Mouse (Mus musculus) kidney, embryonic 14.5 days (tissue): ENCODE results near the gene Ksr1. TPM values are rescaled to one million over a fixed set of nuclear protein-coding genes. Genes with fewer than 3 reads are reported as not detected.

ENCODE experiments used
- ATAC-seq: fragments of 200-750 bp; cut with Nextera tagmentation; 2 replicates; pipeline ENCODE4 v1.8.0; 2017; ENCODE audit warnings: moderate number of reproducible peaks, mild to moderate bottlenecking, moderate TSS enrichment, moderate library complexity; ENCODE audit not compliant: low FRiP score, low TSS enrichment
- H3K27ac ChIP-seq: fragments of 300-500 bp; sonication (generic); 2 replicates; pipeline ENCODE4 v1.5.1; 2014; ENCODE audit warnings: low read depth, mild to moderate bottlenecking, low read length, moderate library complexity, mixed read lengths
- H3K27me3 ChIP-seq: fragments of 300-500 bp; sonication (generic); 2 replicates; pipeline ENCODE4 v1.6.1; 2014; ENCODE audit warnings: mild to moderate bottlenecking, low read length; ENCODE audit not compliant: control insufficient read depth, insufficient read depth
- H3K36me3 ChIP-seq: fragments of 300-500 bp; sonication (generic); 2 replicates; pipeline ENCODE4 v1.6.1; 2014; ENCODE audit warnings: low read length, mixed read lengths; ENCODE audit not compliant: control insufficient read depth, insufficient read depth
- H3K4me1 ChIP-seq: fragments of 300-500 bp; sonication (generic); 2 replicates; pipeline ENCODE4 v1.6.1; 2014; ENCODE audit warnings: low read length, mixed read lengths; ENCODE audit not compliant: control insufficient read depth, insufficient read depth
- H3K4me2 ChIP-seq: fragments of 300-500 bp; sonication (generic); replicated peaks from 2 replicates; pipeline ENCODE4 v1.6.1; 2014; ENCODE audit warnings: low read depth, mild to moderate bottlenecking, low read length
- H3K4me3 ChIP-seq: fragments of 300-500 bp; sonication (generic); 2 replicates; pipeline ENCODE4 v1.5.1; 2014; ENCODE audit warnings: mild to moderate bottlenecking, low read length
- H3K9ac ChIP-seq: fragments of 300-500 bp; sonication (generic); 2 replicates; pipeline ENCODE4 v1.6.1; 2014; ENCODE audit warnings: low read depth, mild to moderate bottlenecking, low read length, moderate library complexity
- H3K9me3 ChIP-seq: fragments of 300-500 bp; sonication (generic); 2 replicates; pipeline ENCODE4 v1.6.1; 2016; ENCODE audit warnings: low read length; ENCODE audit not compliant: control insufficient read depth
- WGBS: fragments of 180-500 bp; shearing (Covaris S2); extraction: QIAGEN DNeasy Blood & Tissue Kit; methylation state at CpG from one replicate; pipeline ENCODE4 v1.1.7; 2014; 5-methylcytosine and 5-hydroxymethylcytosine counted together
- polyA plus RNA-seq: library from polyadenylated mRNA; unstranded; fragments of >200 nt; fragmentation: Nextera tagmentation; extraction: Ambion mirVana; gene quantifications from 2 replicates; pipeline ENCODE4 v1.2.1, GENCODE M21; 2014

Ksr1 gene
- polyA plus RNA-seq, 1 experiment from 2014 or later: 4.1 TPM

GRCm38 (mm10) chr11:78982513-78983291, 163.5 kb downstream of the Ksr1 start:
- no peaks in the 10 kb centered on the region for H3K4me1 ChIP-seq
- H3K4me3 ChIP-seq: no peak overlapping the region
- H3K27ac ChIP-seq: no peak overlapping the region
- WGBS: 79% methylated on average over 12 of the region's 12 CpGs
- H3K36me3 ChIP-seq: no peaks in the 10 kb centered on the region
- ATAC-seq: no peak
- H3K27me3 ChIP-seq: no peaks in the 10 kb centered on the region
- no peak overlapping the region for H3K4me2 ChIP-seq
- no peak overlapping the region for H3K9ac ChIP-seq
- H3K9me3 ChIP-seq: no peaks in the 10 kb centered on the region

- Histone ChIP-seq H3K9ac (no peak overlapping the region), H3K4me1 (no peaks in the 10 kb centered on the region), H3K4me2 (no peak overlapping the region), H3K9me3 (no peaks in the 10 kb centered on the region), H3K4me3 (no peak overlapping the region), H3K36me3 (no peaks in the 10 kb centered on the region), H3K27me3 (no peaks in the 10 kb centered on the region), H3K27ac (no peak overlapping the region)
- 69% methylated on average over 2 of the region's 2 CpGs for WGBS
- ATAC-seq: no peak
These were observed 164.2 kb downstream of the Ksr1 start for GRCm38 (mm10) chr11:78982042-78982441.

GRCm38 (mm10) chr11:78980083-78980634, 166.0 kb downstream of the Ksr1 start:
- Histone ChIP-seq H3K4me2 (no peak overlapping the region), H3K9ac (no peak overlapping the region), H3K4me1 (no peaks in the 10 kb centered on the region), H3K27me3 (no peaks in the 10 kb centered on the region), H3K27ac (no peak overlapping the region), H3K4me3 (no peak overlapping the region), H3K9me3 (no peaks in the 10 kb centered on the region), H3K36me3 (no peaks in the 10 kb centered on the region)
- WGBS: 77% methylated on average over 4 of the region's 4 CpGs
- ATAC-seq: no peak

- WGBS: 88% methylated on average over 12 of the region's 12 CpGs
- no peak overlapping the region for H3K9ac ChIP-seq
- H3K4me2 ChIP-seq: no peak overlapping the region
- H3K27ac ChIP-seq: no peak overlapping the region
- no peaks in the 10 kb centered on the region for H3K4me1 ChIP-seq
- no peaks in the 10 kb centered on the region for H3K36me3 ChIP-seq
- no peaks in the 10 kb centered on the region for H3K9me3 ChIP-seq
- no peak overlapping the region for H3K4me3 ChIP-seq
- ATAC-seq: no peak
- no peaks in the 10 kb centered on the region for H3K27me3 ChIP-seq
These were observed 167.8 kb downstream of the Ksr1 start for GRCm38 (mm10) chr11:78978176-78979019.

DNA sequence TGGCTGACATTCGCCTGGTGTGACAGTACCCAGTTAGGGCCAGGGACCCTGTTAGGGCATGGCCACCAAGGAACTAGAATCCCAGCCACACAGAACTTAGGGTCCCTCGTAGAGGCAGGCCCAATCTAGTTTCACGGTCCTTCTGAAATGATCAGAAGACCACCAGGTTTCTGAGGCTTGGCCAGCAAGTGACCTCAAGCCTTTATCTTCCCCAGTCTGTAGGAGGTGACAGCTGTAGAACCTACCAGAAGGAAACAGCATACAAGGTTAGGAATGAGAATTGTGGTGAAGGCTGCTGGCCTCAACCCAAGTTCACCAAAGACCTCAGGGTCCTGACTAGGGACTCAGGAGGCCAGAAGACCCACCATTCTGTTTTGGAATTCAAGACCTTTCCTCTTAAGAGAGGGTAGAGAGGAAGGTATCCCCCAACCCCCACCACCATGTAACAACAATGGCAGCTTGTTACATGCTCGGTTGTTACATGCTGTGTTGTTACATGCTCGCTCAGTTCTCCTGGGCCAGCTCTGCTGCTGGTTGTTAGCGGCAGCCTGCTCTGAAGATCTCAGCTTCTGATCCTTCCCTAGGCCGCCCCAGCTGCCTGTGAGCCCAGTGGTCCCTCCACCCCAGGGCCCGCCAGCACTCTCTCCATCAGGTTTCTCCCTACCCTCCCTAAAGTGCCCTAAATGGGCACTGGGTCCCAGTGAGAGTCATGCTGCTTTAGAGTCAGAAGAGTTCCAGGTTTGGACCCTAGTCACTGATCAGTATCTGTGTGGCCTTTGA, 169.3 kb downstream of the Ksr1 start:
- Histone ChIP-seq H3K9me3 (no peaks in the 10 kb centered on the region), H3K4me1 (0 out of 2 replicates have a peak, but pooled peaks cover 4% of the 10 kb centered on the region), H3K4me3 (no peak overlapping the region), H3K36me3 (no peaks in the 10 kb centered on the region), H3K27me3 (no peaks in the 10 kb centered on the region), H3K9ac (no peak overlapping the region), H3K4me2 (no peak overlapping the region), H3K27ac (no peak overlapping the region)
- 86% methylated on average over 8 of the region's 8 CpGs for WGBS
- no peak for ATAC-seq

GRCm38 (mm10) chr11:78973381-78974150, 172.6 kb downstream of the Ksr1 start:
- Histone ChIP-seq H3K9me3 (no peaks in the 10 kb centered on the region), H3K9ac (no peak overlapping the region), H3K4me3 (no peak overlapping the region), H3K36me3 (no peaks in the 10 kb centered on the region), H3K27ac (no peak overlapping the region), H3K4me1 (0 out of 2 replicates have a peak, but pooled peaks cover 4% of the 10 kb centered on the region), H3K27me3 (no peaks in the 10 kb centered on the region), H3K4me2 (no peak overlapping the region)
- 66% methylated on average over 17 of the region's 17 CpGs for WGBS
- no peak for ATAC-seq

DNA sequence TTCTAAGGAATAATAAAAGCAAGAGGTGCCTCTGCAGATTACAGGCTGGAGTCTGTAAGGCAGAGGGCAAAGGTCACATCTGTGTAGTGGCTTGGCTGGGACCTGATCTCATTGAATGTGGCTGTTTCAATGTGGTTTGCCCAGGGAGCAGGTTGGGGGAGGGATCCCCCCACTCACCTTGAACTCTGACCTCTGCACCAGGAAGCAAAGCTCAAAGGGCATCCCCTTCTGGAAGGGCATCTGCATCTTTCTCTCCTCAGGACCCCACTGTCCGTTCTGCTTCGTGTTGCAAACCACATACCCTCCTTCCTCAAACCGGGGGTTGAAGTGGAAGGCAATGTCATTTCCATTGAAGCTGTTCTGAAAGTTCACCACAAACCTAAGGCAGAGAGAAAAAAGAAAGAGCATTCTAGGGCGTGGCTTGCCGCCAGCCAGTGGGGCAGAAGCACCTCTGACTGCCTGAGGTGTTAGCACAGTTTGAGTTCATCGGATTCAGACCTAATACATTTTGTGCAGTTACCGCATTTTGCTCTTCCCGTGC, 173.3 kb downstream of the Ksr1 start:
- H3K27me3 ChIP-seq: no peaks in the 10 kb centered on the region
- H3K9ac ChIP-seq: no peak overlapping the region
- no peaks in the 10 kb centered on the region for H3K9me3 ChIP-seq
- 0 out of 2 replicates have a peak, but pooled peaks cover 4% of the 10 kb centered on the region for H3K4me1 ChIP-seq
- no peak for ATAC-seq
- no peak overlapping the region for H3K4me3 ChIP-seq
- H3K4me2 ChIP-seq: no peak overlapping the region
- no peaks in the 10 kb centered on the region for H3K36me3 ChIP-seq
- H3K27ac ChIP-seq: no peak overlapping the region
- 56% methylated on average over 8 of the region's 8 CpGs for WGBS

DNA sequence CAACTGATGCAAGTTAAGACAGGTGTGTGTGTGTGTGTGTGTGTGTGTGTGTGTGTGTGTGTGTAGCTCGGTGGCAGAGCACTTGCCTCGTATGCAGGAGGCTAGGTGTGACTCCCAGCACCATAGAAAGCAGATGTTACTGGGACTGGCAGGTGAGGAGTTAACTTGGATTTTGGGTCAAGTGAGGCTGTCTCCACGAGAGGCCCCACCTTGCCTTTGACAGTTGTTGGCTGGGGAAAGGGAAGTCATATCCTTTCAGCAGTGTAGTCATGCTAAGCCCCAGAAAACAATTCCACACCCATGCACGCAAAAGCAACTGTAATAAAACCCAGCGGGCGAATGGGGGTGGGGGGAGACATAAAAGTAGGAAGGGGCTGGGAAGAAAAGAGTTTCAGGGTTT, 173.9 kb downstream of the Ksr1 start:
- no peak overlapping the region for H3K4me3 ChIP-seq
- 29% methylated on average over 6 of the region's 6 CpGs for WGBS
- H3K4me2 ChIP-seq: no peak overlapping the region
- H3K27ac ChIP-seq: no peak overlapping the region
- H3K4me1 ChIP-seq: 0 out of 2 replicates have a peak, but pooled peaks cover 4% of the 10 kb centered on the region
- H3K36me3 ChIP-seq: no peaks in the 10 kb centered on the region
- ATAC-seq: no peak
- no peaks in the 10 kb centered on the region for H3K9me3 ChIP-seq
- no peaks in the 10 kb centered on the region for H3K27me3 ChIP-seq
- H3K9ac ChIP-seq: no peak overlapping the region
